Mouse (Mus musculus) neural tube, embryonic 10.5 days (tissue): Measurements from ENCODE around the gene Mb21d2.

Source experiments
- DNase-seq: peaks from one replicate; pipeline ENCODE4 v3.0.0-alpha.2; 2017; ENCODE audit warnings: low spot score; ENCODE audit errors: extremely low spot score

The Mb21d2 gene

DNA sequence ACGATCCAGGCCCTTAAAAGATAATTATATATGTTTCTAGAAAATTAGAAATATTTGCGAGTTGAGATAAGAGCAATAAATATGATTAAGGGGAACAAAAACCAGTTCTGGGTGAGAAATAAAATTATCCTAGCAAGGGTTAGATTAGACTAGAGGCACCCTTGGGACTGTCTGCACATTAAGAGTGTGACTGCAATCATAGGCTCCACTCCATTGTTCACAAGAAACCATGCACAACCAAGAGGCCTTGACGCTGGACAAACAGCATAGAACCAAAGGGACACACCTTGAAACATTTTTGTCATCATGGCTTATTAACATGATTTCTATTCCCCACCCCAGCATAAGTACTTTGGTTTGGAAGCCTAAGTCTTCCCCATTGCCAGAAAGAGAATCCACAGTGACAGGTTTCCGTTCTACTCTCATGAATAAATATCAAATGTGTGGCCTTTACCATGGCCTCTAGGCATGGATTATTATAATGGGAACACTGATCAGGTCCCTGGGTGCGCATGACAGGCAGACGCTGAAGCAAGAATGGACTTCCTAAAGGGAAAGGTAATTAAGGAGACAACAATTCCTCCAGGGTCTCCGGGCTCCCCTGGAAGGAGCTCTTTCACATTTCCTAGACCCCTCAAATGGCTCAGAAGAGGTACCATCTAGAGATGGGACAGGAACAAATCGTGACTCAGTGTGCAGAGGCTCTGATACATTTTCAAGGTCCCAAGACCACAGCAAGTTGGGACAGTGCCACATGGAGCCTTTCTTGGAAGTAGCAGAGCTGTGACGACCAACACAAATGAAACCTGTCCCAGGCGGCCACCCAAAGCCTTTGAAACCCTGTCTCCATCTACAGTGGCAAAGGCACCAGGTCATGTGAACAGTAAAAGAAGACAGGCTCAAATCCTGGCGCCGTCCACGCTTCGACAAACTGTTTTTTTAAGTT is 26.6 kb downstream of the Mb21d2 start:
- DNase-seq: no peak

DNA sequence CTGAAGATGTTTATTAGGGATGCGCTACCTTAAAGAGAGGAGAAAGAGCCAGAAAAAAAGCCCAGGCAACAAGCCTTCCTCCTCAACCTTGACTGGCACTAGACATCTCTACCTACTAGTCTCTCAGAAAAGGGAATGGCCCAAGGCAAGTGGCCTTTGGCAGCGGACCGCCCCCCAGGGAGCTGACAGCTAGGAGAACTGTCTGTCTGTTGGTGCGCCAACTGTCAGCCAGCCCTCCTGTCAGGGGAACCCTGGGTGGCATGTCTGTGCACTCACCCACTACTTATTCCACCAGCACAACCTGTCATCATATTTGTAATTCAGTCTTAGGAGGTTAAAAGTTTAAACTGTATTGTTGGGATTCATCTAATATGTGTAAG is 30.3 kb downstream of the Mb21d2 start:
- no peak for DNase-seq

DNA sequence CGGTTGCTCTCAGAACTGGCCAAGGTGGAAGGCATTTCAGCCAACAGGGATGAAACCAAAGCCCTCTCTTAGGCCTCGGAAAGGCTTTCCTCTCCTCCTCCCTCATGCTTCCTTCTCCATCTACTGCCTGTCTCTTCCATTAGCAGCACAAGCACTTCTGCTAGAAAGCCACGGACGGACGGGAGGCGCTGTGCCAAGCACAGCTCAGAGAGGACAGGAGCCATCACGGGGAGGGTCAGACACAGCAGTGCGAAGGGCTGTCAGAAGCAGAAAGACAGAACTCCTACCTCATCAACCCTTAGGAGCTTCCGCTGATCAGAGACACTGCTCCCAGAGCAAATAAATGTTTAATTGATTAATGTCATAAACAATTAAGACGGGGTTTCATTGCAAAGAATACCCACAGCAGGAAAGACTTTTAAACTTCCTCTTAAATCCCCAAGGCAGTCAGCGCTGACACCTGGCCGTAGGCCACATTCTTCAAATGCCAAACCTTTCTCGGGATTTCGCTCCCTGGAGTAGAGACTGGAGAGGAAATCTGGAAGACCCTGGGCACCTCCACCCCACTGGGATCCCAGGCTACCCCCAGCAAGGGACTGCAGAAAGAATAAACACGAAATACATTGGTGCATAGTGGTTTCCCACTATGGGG is 30.8 kb downstream of the Mb21d2 start:
- no peak for DNase-seq

DNA sequence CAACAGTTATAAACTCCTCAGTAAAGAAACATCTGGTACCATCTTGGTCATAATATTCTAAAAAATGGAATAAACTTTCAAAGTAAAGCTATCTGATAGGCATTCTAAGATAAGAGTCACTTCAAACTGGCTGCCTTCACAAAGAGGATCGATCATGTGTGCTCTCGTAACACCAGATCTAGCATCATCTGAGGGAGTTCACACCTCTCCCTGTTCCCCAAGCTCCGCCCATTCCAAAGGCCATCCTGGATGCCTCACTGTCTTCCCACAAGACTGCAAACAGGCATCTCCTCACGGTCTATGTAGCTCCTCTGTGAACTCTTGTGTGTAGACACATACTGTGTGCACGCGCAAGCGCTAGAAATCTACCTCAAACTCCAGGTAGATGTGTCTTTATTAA is 32.9 kb downstream of the Mb21d2 start:
- DNase-seq: no peak

DNA sequence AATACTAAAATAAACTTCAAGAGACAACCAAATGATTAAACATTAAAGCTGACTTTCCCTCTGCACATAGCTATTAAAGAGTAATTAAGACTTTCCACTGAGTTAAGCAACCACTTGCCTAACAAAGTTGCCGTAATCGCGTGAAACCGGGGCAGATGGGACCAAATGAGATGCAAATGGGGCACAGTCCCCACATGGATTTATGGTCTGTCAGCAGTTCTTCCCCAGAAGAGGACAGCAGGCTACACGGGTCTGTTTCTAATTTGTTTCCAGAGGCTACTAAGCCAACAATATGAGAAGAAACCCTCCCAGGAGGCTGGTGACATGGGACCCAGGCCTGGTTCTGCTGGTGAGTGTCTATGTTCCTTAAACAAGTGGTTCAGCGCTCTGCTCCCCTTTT is 34.6 kb downstream of the Mb21d2 start:
- DNase-seq: no peak

DNA sequence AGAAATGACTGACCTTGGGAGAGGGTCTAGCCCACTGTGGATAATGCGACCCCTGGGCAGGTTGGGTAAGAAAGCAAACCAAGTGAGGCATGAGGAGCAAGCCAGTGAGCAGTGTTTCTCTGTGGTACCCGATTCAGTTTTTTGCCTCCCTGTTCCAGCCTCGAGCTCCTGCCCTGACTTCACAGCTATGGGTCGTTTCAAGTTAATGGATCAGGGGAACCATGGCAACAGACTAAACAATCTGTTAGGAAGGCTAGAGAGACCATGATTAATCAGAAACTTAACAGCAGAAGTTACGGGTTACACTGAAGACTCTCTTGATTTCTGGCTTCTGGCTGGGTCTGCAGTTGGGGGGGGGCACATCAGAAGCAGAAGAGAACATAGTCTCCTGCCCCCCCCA is 36.2 kb downstream of the Mb21d2 start:
- no peak for DNase-seq

DNA sequence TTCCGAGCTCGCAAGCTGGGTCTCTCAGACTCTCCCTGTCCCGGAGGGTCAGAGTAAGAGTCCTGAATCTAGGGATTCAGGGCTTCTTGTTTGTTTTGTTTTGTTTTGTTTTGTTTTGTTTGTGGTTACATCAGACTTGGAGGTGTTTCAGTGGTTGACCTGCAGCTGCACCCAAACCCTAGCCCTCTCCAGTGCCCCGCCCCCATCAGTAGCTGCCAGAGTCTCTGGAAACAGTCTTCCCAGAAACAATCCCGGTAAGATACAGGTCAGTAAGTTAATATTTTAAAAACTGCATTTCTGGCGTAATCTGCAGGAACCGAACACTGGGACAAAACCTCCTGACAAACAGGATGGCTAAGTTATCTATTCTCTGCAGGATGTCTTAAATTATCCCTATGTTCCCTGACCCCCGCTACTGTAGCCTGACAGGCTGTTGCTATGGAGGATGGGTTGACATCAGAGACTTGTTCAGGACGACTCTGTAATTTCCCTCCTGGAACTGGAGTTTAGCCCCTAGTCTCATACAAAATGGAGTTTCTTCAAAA is 43.2 kb downstream of the Mb21d2 start:
- DNase-seq: no peak

DNA sequence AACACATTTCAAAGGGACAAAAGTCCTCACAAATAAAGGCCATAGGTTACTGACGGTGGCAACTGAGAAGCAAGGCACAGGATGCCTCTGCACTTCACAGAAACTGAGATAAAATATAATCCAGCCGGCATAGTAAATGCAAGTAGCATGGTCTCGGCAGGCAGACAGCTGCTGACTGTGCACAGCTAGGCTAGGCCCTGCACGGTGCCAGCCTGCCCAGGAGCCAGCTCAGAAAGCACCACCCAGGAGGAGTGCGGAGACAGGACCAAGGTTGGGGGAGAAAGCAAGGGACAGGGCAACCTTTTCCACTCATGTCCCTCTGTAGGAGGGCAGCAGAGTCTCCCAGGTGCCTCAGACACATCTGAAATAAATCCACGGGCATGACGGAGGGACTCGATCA is 44.0 kb downstream of the Mb21d2 start:
- no peak for DNase-seq

DNA sequence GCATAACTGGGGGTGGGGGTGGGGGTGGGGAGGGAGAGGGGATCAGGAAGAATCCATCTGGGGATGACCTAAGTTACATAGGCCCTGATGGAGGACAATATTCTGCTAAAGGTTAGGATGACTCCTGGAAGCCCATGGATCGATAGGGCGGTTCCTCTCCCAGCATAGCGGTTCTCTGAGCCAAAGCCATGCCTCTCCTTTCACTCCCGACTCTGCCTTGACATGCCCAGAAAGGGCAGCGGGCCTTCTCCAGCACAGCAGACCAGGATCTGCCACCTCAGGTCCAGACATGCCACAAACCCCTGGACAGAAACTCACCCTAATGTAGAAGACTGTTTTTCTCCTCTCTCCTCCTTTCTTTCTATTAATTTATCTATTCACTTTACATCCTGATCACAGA is 44.8 kb downstream of the Mb21d2 start:
- no peak for DNase-seq

DNA sequence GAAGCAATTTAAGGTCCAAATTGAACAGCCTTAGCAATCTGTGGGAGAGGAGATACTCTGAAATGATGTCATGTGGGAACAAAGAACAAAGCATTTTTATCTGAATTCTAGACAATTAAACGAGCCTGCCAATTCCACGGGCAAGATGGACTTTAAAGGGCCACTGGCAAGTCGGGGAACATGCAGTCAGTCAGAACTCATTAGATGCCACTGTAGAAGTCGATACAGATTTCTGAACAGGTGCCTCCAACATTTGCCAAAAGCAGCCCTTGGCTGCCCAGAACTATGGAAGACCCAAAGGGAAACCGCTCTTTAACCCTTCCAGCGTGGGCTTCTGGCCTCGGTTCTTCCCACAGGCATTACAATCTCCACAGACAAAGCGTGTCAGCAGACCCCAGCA is 45.8 kb downstream of the Mb21d2 start:
- no peak for DNase-seq

DNA sequence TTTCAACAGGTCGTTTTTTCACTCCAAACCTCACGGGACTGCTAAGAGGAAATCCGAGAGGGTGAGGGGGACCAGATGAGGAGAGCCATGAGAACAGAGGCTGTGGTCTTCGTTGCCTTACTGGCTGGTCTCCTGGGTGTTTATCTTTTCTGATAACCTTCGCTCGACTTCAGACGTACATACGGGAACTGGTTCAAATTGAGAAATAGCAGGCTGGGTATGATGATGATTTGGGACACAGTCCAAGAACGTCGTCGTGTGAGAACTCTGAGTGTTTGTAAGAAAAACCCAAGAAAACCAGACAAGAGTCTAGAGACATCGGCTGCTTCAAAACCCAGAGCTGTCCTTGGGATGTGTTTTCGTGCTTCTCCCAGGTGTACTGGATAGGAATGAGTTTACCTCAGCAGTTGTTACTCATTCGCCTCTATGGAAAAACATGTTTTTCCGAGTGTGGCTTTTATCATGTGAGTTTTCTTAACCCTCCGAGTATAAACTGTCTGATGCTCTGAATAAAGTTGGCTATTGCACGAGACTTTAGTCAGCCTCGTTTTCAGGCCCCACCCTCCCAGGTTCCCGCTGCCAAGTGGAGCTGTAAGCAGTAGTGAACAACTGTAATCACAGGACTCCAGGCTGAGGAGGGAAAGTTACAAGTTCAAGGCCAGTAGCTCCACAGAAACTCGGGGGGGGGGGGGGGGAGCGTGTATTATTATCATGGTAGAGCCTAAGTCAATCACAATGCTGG is 46.6 kb downstream of the Mb21d2 start:
- DNase-seq: no peak

DNA sequence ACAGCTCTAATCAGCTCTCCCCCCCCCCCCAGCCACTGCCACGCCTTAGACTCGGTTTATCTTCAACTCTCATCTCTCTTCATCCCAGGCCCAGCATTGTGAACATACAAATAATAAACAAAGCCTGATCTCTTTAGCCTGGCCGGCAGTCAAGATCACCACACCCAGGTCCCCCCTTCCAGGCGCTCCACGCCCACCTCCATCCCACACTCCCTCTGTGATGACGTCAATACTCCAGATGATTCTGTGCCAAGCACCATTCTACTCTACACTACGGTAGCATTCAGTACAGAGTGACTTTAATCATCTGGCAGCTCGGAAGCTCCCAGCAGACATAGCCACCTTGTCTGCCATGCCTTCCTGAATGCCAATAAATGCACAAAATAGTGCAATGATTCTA is 47.7 kb downstream of the Mb21d2 start:
- DNase-seq: no peak

DNA sequence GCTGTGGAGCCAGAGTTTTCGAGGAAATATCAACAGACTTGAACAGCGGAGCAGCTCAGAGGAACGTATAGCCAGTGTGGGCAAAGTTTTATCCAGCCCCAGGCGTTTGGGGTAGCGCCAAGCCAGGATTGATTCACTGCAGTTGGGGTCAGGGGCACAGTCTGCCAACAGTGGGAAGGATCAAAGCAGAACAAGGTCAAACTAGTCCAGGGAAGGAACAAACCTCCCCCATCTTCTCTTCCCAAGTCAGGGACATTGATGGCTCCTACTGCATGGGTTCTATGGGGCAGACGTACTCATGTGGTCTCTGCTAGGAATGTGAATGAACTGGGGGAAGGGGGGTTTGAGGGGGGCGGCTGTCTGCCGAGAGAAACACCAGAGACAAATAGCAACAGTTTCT is 48.7 kb downstream of the Mb21d2 start:
- DNase-seq: peak; percentile 64

DNA sequence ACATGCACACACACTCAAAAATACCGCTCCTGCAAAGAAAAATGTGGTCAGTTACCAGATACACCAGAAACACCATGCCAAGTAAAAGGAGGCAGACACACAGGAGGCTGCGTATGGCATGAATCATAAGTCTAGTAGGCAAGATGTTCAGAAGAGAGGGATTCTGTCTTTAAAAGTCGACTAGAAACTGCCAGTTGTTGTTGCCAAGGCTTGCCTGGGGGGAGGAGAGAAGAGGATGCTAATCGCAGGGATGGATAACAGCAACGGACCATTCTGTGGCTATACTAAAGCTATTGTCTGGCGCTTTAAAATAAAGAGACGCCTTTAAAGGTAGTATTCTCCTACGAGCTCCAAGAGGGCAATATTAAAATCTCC is 49.2 kb downstream of the Mb21d2 start:
- DNase-seq: no peak

DNA sequence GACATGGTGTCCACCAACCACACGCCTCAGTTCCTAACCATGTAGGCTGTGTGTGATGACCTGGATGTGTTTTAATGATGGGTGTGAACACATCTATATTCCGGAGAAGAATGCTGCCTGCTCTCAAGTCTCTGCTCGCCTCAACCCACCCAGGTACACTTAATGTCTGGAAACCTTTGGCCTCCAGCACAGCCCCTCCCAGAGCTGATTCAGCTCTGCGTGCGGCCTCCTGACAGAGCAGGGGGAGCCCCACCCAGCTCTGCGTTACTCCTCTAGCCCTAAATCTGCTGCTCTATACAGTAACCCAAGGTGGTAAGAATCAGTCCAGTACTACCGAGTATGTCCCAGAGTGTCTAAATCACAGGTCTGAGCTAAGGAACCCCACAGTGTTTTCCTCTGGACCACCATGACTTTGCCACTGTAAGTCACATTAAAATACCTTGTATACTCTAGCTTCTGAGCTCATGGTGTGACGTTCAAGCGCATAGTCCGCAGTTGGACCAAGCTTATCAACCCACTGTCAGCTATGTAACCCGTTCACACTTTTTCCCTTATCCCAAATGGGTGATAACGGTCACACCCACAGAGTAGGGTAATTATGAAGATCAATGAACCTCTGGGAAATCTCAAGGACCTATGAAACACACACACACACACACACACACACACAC is 49.7 kb downstream of the Mb21d2 start:
- DNase-seq: no peak

DNA sequence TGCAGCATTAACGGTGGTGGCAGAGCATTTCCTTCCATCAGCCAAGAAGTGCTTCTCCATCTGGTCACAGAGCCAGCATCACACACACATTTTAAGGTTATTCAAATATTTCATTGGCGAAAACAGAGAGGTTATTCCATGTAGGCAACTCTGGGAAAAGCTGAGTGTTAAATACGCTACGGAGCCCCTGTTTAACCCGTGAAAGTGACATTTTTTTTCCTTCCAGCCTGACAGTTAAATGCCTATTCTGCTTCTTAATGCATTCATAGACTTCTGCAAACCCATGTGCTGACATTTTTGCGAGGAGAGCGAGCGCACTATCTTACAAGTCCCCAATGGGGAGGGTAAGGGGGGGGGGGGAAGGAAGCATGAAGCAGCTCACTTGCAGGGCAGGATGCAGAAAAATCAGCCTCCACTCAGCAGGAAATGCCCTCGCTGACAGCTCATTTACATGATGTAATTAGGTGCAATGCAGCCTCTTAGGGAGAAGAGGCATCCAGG is 52.3 kb downstream of the Mb21d2 start:
- no peak for DNase-seq

DNA sequence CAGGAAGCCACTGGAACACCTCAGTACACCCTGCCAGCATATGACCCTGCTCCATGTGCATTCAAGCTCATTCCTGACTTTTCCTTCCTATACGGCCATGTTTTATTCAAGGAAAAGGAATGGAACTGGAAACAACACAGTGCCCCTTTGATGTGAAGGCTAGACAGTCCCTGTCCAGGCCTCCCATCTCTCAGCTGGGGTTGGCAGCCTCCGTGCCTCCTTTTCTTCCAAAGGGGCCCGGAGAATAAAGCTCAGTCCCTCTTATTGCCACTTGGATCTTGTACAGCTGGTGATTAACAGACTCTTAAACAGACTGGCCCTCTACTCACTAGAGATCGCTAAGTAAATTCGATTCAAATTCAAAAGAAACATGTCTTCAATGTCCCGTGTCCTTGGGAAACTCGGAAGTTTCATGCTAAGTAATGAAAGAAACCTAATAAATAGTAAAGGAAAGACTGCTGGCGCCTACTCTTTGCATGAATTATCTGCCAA is 56.0 kb downstream of the Mb21d2 start:
- no peak for DNase-seq

DNA sequence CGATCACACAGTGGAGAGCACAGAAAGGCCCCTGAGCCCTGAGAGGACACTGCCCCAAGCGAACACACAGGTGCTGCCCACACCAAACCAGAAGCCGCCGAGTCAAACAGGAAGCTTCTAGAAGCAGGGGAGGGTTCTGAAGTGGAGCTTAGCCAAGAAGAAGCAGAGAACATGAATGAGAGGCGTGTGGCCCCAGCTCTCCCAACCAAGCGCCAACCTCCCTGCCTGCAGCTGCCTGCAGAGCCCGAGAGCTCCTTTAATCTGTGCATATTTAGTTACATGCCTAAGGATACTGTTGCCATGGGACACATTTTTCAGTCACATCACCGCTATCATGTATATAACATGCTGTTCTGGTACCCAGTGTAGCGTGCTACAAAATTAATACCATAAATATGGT is 58.6 kb downstream of the Mb21d2 start:
- no peak for DNase-seq

DNA sequence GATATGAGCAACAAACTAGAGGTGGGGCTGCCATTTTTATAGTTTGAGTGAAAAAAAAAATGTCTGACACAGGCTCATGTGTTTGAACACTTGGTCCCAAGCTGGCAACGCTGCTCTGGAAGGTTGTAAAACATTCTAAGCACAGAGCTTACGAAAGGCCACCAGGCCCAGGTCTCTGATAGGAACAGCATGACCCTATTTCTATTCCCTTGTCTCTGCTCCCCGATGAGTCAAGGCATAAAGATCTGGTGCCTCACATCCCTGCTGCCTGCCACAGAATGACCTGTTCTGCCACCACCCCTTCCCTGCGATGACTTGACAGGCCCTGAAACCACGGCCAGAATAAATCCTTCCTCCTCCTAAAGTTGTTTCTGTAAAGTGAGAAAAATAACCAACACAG is 59.0 kb downstream of the Mb21d2 start:
- no peak for DNase-seq

DNA sequence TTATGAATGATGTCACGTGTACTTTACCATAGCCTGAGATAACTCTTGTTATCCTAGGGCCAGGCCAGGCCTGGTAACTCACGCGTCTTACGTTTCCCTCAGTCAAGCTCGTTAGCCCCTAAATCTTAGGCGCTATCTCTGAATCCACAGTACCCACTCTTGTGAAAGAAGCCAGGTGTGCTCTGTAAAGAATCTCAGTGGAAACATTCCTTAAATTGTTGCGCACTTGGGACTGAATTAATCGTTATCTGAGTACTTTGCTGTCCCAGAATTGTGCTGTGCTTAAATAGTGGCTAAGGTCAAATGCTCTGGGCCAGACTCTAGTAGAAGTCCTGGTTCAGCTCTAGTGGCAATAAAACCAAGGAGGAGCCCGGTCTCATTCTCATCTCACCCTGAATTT is 60.6 kb downstream of the Mb21d2 start:
- DNase-seq: no peak
